Mouse (Mus musculus) spleen, adult 2 months (tissue): ENCODE measurements around the gene Klhl25.

Experiments used
- CTCF ChIP-seq: fragments of 200-500 bp; IDR thresholded peaks from 2 replicates; pipeline ENCODE4 v1.5.1; 2011; ENCODE audit warnings: mild to moderate bottlenecking, inconsistent platforms; ENCODE audit not compliant: insufficient read depth, insufficient read length, insufficient replicate concordance; ENCODE audit errors: extremely low read depth
- POLR2A ChIP-seq: fragments of 200-500 bp; IDR thresholded peaks from 2 replicates; pipeline ENCODE4 v1.6.1; 2011; ENCODE audit warnings: low read depth, low read length, inconsistent platforms

- TF ChIP-seq CTCF (no peak), POLR2A (no peak)
These were observed 33.7 kb downstream of the Klhl25 start for GRCm38 (mm10) chr7:75881791-75882190.
